Mouse (Mus musculus): ENCODE data around the gene Smarcd3.

Gene Smarcd3

DNA sequence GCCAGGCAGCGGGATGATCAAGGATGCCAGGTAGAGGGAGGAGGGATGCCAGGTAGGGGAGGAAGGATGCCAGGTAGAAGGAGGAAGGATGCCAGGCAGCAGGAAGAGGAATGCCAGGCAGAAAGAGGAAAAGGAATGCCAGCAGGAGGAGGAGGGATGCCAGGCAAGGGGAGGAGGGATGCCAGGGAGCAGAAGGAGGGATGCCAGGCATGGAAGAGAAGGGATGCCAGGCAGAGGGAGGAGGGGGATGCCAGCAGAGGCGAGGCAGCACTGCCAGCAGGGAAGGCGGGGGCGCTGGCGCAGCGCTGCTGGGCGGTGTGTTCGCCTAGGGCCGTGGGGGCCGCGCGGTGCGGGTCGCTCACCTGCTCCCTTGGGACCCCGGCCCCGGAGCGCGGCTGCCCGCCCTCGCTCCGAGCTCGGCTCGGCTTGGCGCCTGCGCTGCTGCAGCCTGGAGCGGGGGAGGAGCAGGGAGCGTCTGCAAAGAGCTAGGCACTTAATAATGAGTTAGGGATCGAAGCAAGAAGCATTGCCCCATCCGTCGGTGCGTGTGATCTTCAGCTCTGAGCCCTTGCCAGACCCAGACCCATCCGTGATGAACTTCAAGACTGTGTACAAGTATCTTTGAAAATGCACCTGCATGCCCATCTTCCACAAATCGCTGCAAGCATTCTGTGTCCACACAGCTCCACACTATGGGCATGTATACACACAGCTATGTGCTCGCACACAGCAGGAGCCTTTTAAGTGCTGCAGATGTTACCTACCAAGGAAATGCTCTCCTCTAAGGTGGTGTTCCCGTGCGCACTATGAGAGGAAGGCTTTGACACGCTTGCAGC lies at the start of gene Smarcd3:
Gene Smarcd3, minus strand, starts transcription at position 426 of the 836 bp plus-strand sequence.
- ChIA-PET POLR2A (interaction anchor here (0.6 to 1.4 kb wide), 14 partner anchors 9 to 173 kb away, joined by 3 to 6 read pairs (median 3); partner anchors contain the start of gene Abcf2 (in 2 of the 4)), CTCF (interaction anchor here (0.6 to 1.2 kb wide), 7 partner anchors 12 to 399 kb away, joined by 3 to 6 read pairs (median 4); partner anchors contain the start of gene Nub1 (in 1 of the 4))

DNA sequence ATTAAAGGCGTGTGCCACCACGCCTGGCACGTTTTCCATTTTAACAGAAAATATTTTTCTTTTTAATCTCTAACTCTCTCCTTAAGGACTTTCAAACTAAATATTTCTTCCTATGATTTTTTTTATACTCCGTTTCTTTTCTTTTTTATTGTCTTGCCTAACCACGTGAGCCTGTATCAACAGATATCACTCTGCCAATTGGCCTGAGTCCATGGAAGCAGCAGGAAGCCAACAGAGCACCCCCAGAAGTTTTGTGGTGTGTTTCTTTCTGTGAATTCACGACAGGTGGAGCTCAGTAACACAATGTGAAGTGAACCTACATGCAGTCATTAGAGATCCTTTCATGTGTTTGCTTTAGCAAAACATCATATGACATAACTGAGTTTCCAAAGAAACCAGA lies 37.2 kb upstream of the Smarcd3 start:
- ChIA-PET POLR2A (no interaction called here), CTCF (no interaction called here)

DNA sequence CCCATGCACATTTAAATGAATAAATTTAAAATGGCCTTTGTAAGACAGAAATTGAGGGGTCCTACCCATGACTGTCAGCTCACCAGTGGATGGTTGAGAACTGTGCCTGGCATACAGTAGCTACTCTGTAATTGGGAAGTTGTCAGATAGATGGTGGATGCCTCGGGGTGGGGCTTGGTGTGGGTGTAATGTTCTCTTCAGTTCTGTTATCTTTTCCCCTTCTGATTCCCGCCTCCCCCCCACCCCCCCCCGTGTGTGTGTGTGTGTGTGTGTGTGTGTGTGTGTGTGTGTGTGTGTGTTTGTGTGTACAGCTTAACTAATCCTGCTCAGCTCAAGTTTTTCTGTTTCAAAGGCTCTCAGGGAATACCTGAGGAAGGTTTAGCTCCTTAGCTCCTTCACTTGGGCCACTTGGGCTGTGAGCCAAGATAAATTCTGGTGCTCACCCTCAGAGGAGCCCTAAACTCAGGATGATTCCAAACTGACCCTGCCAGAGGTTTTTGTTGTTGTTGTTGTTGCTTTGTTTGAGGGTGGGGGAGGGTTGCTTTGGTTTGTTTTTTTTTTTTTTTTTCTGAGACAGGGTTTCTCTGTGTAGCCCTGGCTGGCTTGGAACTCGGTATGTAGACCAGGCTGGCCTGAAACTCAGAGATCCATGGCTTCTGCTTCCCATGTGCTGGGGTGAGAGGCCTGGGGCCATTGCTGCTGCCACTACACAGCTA lies 35.7 kb upstream of the Smarcd3 start:
- ChIA-PET POLR2A (interaction anchor here in 2 of 4 experiments (0.7 to 2.3 kb wide), 4 partner anchors 11 to 309 kb away, joined by 3 to 8 read pairs (median 6); partner anchors contain the start of gene Nub1 (in 1 of the 2)), CTCF (interaction anchor here in 3 of 4 experiments (0.6 to 0.7 kb wide), 3 partner anchors 9 to 947 kb away, joined by 3 to 9 read pairs (median 7); no protein-coding TSS in a partner anchor)

DNA sequence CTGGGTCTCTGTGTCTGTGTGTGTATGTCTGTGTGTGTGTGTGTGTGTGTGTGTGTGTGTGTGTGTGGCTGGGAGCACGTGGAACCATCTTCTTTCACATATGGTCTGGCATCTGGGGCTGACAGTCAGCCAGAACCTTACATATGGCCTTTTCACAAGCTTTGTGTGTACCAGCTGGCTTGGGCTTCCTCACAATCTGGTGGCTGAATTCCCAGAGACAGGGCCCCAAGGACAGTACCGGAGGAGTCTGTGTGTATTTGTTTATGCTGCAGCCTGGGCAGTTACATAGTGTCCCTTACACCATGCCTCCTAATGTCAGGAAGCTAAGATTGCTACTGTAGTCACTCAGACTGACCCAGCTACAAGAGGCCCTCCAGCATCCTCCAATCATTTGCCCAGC lies 32.9 kb upstream of the Smarcd3 start:
- POLR2A ChIA-PET = interaction anchor here in 1 of 4 experiments (0.8 to 2.3 kb wide), 4 partner anchors 8 to 93 kb away, joined by 4 to 8 read pairs (median 4); partner anchors contain the start of gene Nub1
- CTCF ChIA-PET = no interaction called here

DNA sequence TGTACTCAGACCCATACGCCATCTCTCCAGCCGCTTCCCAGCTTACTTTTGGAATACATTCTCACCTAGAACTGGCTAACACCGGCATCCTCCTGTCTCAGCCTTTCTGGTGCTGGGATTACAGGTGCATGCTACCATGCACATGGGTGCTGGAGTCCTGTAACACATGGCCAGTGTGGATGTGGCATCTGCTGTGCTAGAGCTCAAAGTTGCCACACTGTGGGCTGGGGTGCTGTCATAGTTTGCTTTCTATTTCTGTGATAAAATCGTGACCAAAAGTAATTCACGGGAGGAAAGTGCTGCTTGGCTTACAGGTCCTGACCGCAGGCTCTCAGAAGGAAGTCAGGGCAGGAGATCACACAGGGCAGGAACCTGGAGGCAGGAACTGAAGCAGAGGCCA lies 30.3 kb upstream of the Smarcd3 start:
- ChIA-PET POLR2A (interaction anchor here in 3 of 4 experiments (0.8 to 1.6 kb wide), 7 partner anchors 20 to 356 kb away, joined by 3 to 7 read pairs (median 3); partner anchors contain the start of genes Nub1 (in 1 of the 3) and Rheb (in 1 of the 3)), CTCF (interaction anchor here in 2 of 4 experiments (1.1 to 1.4 kb wide), 2 partner anchors 124 to 368 kb away, joined by 3 read pairs; no protein-coding TSS in a partner anchor)

DNA sequence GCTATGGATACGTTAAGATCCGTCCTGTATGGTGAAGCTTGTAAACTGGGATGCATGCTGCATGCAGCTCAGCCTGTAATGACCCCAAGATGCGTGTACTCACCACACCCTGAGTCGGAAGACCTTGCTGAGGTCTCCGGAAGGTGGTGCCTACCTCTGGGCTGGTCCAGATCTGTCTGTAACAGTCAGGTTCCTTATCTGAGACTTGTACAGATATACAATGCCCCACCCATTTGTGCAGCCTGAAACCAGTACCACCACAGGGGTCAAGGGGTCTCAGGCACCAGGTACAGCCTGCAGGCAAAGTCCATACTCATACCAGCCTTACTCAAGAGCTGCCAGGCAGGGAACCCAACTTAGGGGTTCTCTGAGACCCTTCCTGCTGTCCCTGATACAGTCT lies 28.6 kb upstream of the Smarcd3 start:
- CTCF ChIA-PET = interaction anchor here in 2 of 4 experiments (0.6 to 0.9 kb wide), 2 partner anchors 119 to 330 kb away, joined by 3 to 4 read pairs; no protein-coding TSS in a partner anchor

DNA sequence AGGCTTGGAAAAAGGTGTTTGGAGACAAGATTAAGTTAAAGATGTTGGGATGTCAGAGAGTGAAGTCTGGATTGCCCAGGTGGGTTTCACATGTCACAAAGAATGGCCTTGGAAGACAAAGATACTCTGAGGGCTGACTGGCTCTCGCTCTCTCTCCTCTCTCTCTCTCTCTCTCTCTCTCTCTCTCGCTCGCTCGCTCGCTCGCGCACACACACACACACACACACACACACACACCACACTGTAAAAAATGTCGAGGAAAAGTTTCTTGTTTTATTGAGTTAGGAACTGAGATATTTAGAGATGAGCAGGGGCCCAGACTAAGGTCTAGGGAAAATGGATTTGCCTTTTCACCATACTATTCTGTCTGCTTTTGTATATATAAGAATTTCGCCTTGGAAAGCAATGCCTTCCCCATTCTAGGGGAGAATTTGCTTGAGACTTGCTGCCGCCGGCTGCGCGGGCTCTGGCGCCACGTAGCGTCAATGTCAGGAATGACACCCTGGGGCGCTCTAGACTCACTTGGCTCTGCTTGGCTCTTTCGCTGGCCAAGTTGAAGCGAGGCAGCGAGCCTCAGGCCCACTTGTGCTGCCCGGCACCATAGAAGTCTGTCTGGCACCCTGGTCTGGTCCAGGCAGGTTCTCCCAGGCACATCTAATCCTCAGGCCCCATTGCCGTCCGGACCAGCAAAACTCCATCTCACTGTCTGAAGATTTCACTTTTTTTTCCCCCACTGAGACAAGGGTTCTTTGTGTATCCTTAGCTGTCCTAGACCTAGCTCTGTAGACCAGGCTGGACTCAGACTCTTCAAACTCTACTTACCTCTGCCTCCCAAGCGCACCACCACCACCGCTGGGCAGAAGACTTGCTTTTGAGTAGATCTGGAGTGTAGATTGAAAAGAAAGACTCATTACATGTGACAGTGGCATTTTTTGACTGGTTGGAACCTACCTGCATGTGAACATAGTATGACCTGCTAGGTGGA lies 27.8 kb upstream of the Smarcd3 start:
- ChIA-PET POLR2A (interaction anchor here in 2 of 4 experiments (0.7 to 1.6 kb wide), 7 partner anchors 33 to 168 kb away, joined by 3 to 5 read pairs (median 4); partner anchors contain the start of genes Nub1 (in 2 of the 2) and Abcf2 (in 1 of the 2)), CTCF (interaction anchor here in 3 of 4 experiments (0.6 to 0.9 kb wide), 4 partner anchors 14 to 413 kb away, joined by 3 to 9 read pairs (median 4); no protein-coding TSS in a partner anchor)

More for the DNA sequence above, 28.6 kb upstream of the Smarcd3 start:
- POLR2A ChIA-PET = interaction anchor here in 2 of 4 experiments (0.7 to 1.6 kb wide), 4 partner anchors 33 to 119 kb away, joined by 3 to 5 read pairs (median 4); partner anchors contain the start of genes Abcf2 (in 1 of the 2) and Nub1 (in 1 of the 2)

DNA sequence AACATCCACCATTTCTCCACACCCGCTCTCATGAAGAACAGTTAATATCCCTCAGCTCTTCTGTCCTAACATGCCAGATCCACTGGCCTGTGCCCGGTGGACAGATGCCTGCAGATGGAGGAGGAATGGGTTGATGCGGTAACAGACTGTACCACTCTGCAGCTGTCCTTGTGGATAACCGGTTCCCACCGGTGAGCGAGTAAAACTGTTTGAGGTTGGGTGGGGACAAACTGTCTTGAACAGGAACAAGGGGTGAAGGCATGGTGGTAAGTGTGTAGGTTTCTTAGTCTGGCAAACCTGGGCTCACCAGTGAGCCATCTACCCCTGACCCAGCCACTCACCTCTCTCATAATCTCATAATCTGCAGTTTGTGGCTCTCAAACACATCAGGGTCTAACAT lies 27.1 kb upstream of the Smarcd3 start:
- ChIA-PET POLR2A (interaction anchor here in 3 of 4 experiments (0.5 to 1.2 kb wide), 5 partner anchors 34 to 264 kb away, joined by 3 to 5 read pairs (median 3); partner anchors contain the start of gene Nub1 (in 2 of the 3)), CTCF (interaction anchor here in 3 of 4 experiments (0.6 to 0.9 kb wide), 8 partner anchors 8 to 414 kb away, joined by 3 to 9 read pairs (median 4); partner anchors contain the start of gene Abcb8 (in 1 of the 3))

DNA sequence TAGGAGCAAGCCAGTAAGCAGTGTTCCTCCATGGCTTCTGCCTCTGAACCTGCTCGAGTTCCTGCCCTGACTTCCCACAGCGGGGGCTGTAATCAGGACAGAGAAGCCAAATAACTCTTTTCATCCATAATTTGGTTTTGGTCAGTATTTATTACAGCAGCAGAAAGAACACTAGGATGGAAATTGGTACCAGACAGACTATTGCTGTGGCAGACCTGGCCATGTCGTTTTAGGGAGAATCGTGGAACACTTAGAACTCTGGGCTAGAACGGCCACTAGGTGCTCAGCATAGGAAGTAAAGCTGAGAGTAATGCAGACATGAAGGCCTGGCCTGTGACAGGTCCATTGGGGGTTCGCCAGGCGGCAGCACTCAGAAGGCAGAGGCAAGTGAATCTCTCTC lies 25.5 kb upstream of the Smarcd3 start:
- ChIA-PET POLR2A (interaction anchor here in 1 of 4 experiments (0.7 to 1.9 kb wide), 5 partner anchors 25 to 534 kb away, joined by 3 to 5 read pairs (median 3); no protein-coding TSS in a partner anchor), CTCF (interaction anchor here in 2 of 4 experiments (0.6 to 1.3 kb wide), 3 partner anchors 12 to 164 kb away, joined by 4 to 12 read pairs (median 4); no protein-coding TSS in a partner anchor)

DNA sequence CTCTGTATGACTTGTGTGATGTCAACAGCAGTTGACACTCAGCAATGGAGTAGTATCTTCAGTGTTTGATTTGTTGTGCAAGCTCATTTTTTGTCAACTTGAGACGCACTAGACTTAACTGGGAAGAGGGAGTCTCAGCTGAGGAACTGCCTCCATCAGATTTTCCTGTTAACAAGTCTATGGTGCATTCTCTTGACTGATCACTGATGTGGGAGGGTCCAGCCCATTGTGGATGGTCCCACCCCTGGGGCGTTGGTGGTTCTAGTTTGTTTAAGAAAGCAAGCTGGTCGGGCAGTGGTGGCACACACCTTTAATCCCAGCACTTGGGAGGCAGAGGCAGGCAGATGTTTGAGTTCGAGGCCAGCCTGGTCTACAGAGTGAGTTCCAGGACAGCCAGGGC lies 25.0 kb upstream of the Smarcd3 start:
- ChIA-PET POLR2A (interaction anchor here in 3 of 4 experiments (0.5 to 3.3 kb wide), 14 partner anchors 8 to 534 kb away, joined by 3 to 9 read pairs (median 4); partner anchors contain the start of genes Nub1 (in 2 of the 3) and Abcf2 (in 1 of the 3)), CTCF (interaction anchor here in 3 of 4 experiments (0.6 to 1.5 kb wide), 6 partner anchors 11 to 361 kb away, joined by 3 to 12 read pairs (median 4); no protein-coding TSS in a partner anchor)

DNA sequence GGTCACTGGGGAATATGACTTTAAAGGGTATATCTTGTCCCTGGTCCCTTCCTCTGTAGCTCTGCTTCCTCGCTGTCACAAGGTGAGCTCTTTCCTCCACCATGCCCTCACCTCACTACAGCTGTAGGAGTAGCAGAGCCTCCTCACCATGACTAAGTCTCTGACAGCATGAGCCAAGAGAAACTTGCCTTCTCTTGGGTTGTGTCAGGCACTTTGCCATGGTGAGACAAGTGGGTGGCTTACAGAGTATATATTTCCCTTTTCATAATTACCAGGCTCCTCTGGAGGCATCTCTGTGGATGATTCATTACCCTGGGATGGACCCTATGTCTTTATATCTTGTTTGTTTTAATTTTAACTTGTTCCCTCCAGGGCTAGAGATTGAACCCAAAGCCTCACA lies 21.2 kb upstream of the Smarcd3 start:
- ChIA-PET CTCF (no interaction called here), POLR2A (interaction anchor here in 1 of 4 experiments (1.4 kb wide), 1 partner anchor 17 kb away, joined by 3 read pairs; no protein-coding TSS in a partner anchor)

DNA sequence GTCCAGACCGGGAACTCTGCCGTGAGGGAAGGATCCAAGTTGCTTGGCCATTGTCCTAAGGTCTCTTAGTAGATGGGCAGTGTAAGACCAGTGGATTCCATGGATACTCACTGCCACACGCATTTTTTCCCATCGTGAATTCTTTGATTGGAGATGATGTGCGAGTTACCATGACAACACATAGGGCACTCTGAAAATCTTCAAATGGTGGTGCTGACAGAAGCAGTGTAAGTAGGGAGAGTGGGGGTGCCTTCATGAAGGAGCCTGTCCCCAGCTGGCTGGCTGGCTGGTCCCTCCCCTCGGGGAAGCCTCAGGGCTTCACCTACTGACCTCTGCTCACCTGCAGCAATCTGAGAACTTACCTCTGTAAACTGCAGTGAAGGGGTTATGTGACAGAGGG lies 14.9 kb upstream of the Smarcd3 start:
- ChIA-PET POLR2A (interaction anchor here in 3 of 4 experiments (0.6 to 1.9 kb wide), 9 partner anchors 9 to 250 kb away, joined by 3 to 7 read pairs (median 4); partner anchors contain the start of genes Abcb8 (in 1 of the 3), Abcf2 (in 1 of the 3), Nub1 (in 1 of the 3) and Smarcd3 (in 1 of the 3)), CTCF (interaction anchor here in 1 of 4 experiments (1.0 kb wide), 1 partner anchor 111 kb away, joined by 3 read pairs; no protein-coding TSS in a partner anchor)

DNA sequence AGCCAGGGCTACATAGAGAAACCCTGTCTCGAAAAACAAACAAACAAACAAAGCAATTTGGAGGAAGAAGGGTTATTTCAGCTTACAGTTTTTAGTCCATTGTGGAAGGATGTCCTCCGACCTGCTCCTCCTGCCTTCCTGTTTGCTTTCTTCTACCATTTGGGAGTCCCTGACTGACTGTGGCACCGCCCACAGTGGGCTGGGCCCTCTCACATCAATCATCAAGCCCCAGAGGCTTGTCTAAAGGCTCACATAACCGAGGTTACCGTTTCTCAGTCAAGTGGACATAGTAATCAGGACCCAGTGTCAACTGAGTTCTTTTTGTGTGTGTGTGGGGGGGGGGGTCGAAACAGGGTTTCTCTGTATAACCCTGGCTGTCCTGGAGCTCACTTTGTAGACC lies 13.9 kb upstream of the Smarcd3 start:
- ChIA-PET POLR2A (interaction anchor here in 3 of 4 experiments (0.6 to 1.9 kb wide), 16 partner anchors 10 to 249 kb away, joined by 3 to 7 read pairs (median 3); partner anchors contain the start of genes Abcb8 (in 1 of the 3), Abcf2 (in 1 of the 3), Nub1 (in 1 of the 3) and Smarcd3 (in 1 of the 3)), CTCF (interaction anchor here in 3 of 4 experiments (0.6 to 1.7 kb wide), 10 partner anchors 11 to 301 kb away, joined by 3 to 12 read pairs (median 4); partner anchors contain the start of gene Smarcd3 (in 1 of the 3))

DNA sequence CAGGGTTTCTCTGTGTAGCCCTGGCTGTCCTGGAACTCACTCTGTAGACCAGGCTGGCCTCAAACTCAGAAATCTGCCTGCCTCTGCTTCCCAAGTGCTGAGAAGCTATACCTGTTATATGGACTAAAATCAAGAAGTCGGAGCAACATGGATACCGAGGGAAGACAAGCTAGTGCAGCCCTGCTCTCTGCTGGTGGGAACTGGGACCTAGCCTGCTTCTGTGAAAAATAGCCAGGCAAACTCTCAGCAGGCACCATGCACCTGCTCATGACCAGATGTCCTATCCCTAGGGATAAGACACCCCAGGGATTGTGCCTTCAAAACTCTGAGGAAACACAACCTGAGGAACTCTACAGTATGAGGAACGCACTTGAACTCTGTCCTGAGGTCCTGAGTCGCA lies 12.8 kb upstream of the Smarcd3 start:
- ChIA-PET CTCF (interaction anchor here in 3 of 4 experiments (0.6 to 1.7 kb wide), 7 partner anchors 13 to 280 kb away, joined by 3 to 6 read pairs (median 4); partner anchors contain the start of genes Rheb (in 1 of the 3) and Smarcd3 (in 1 of the 3)), POLR2A (interaction anchor here (0.6 to 2.7 kb wide), 11 partner anchors 11 to 426 kb away, joined by 3 to 9 read pairs (median 5); partner anchors contain the start of genes Smarcd3 (in 3 of the 4) and Nub1 (in 1 of the 4))

DNA sequence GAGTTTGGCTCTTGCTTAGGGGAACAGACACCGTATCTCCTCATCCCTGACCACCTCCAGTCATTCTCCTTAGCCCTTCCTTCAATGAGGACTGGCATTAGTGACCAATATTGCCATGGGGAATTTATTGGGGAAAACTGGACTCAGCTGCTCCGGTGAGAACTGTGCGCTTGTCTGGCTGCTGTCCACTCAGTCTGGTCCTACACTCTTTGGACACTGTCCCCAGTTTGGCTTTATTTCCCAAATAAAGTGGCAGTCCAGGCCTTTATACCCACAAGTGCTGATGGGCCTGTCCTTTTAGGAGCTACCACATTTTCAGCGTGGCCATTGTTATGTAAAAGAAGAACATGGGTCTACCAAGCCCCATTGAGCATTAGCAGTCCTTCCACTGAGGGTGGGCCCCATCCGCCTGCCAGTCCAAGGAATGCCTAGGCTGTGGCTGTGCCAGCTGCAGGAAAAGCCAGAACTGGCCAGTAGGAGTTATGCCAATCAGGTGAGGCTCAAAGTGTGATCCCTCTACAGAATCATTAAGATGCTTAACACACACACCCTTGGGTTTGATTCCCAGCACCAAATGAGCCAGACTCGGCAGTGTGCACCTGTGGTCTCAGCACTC lies 11.4 kb upstream of the Smarcd3 start:
- POLR2A ChIA-PET = interaction anchor here in 1 of 4 experiments (2.7 kb wide), 1 partner anchor 12 kb away, joined by 9 read pairs; no protein-coding TSS in a partner anchor
- CTCF ChIA-PET = interaction anchor here in 3 of 4 experiments (0.5 to 1.3 kb wide), 6 partner anchors 11 to 578 kb away, joined by 3 to 8 read pairs (median 3); partner anchors contain the start of gene Smarcd3 (in 1 of the 3)
